Mouse (Mus musculus) megakaryocyte-erythroid progenitor cell, adult 5-6 weeks (primary cell): Measurements from ENCODE around the gene Art4. TPM values are rescaled to one million over a fixed set of nuclear protein-coding genes. Genes with fewer than 3 reads are reported as not detected.

Source experiments
- ATAC-seq: replicated peaks from 2 replicates; pipeline ENCODE4 v1.8.0; 2016; ENCODE audit warnings: mild to moderate bottlenecking, inconsistent platforms; ENCODE audit not compliant: severe bottlenecking, poor library complexity, low FRiP score, low TSS enrichment
- total RNA-seq, 2 experiments: library from RNA; stranded (forward) in 1 of 2; stranded (reverse) in 1 of 2; fragments of 200-1000, 215-1000 nt in 1 of 2; fragments of >200 nt in 1 of 2; fragmentation: Nextera tagmentation in 1 of 2; gene quantifications; 2 replicates each; pipeline ENCODE4 v1.2.3; 2014 to 2017

The Art4 gene
- total RNA-seq, 2 experiments from 2014 or later: 10.7 to 26.4 TPM

GRCm38 (mm10) chr6:136875670-136876069 lies 18.1 kb upstream of the Art4 start, which contains the start of gene Mgp:
Mgp (minus strand) TSS chr6:136875823.
- ATAC-seq: 0 out of 2 replicates have a peak, but pooled peaks have one; percentile 18

GRCm38 (mm10) chr6:136874599-136874998 lies 17.1 kb upstream of the Art4 start:
- no peak; the same call in 1 of the 2 replicates for ATAC-seq

DNA sequence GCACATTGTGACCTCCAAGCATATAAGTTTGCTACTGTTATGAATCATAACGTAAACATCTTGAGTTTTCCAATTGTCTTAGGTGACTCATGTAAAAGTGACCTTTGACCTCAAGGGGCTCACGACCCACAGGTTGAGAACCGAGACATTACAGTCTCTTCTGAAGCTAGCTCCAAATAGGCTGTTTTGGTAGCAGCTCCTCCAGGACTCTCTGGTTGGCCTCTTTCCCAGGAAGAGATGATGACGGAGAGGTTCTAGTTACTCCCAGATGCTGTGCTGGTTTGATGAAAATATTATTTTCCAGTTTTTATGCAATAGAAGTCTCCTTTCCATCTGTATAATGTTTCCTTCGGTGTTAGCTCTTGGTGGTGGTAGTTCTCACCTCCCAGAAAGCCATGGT lies 11.4 kb upstream of the Art4 start:
- ATAC-seq: no peak

DNA sequence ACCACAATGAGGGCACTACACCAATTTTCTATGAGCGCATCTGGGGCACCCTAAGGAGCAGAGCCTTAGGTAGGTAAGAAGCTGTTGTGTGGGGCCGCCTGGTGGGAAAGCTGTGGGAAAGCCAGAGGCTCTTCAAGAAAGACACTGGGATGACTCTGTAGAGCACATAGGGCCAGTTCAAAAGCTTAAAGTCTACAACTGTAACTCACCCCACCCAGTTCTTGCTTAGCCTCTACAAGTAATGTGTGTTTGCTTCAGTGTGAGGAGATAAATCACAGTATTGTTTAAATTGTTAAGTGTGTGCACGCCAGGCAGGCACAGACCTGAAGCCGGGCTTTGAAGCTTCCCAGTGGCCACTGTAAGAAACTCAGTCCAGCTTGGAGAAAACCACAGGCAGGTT lies 8.6 kb upstream of the Art4 start:
- ATAC-seq: no peak

DNA sequence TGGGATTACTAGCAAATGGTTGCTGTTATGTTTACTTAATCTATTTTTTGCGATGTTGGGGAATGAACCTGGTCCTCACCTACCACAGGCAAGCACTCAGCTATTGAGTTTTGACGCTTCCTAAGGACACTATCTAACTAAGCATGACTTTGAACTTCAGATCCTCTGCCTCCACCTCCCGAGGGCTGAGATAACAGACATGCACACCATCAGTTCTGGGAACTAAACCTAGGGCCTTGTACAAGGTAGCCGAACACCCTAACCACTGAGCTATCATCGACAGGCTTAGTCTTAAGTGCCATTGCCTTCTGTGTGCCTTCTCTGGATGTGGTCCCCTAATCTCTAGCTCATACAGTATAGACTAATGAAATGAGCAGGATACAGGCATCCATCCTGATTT lies 7.8 kb upstream of the Art4 start:
- ATAC-seq: no peak

GRCm38 (mm10) chr6:136861020-136861419 lies 3.5 kb upstream of the Art4 start:
- ATAC-seq: 0 out of 2 replicates have a peak, but pooled peaks have one; percentile 11

GRCm38 (mm10) chr6:136858420-136858819 lies 887 bp upstream of the Art4 start:
- no peak for ATAC-seq

GRCm38 (mm10) chr6:136857873-136858260 lies 334 bp upstream of the Art4 start:
- peak; percentile 15 for ATAC-seq

- peak; percentile 29 for ATAC-seq
Observed at GRCm38 (mm10) chr6:136856071-136856636, 1.4 kb downstream of the Art4 start.

DNA sequence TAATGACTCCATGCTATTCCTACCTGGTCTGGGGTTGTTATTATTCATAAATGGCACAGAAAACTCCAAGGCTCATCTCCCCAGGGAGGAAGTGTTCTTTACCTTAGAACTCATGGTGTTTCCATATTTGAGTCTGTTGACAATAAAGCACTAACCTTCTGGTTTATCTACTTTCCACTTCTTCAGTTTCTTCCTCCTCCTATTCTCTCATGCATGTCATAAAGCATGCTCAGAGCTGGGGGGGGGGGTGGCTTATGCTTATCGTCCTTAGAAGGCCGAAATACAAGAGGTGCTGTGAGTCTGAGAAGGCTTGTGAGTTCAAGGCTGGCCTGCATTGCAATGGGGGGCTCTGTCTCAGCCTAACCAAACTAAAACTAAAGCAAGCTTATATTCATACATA lies 2.4 kb downstream of the Art4 start:
- no peak for ATAC-seq

- no peak for ATAC-seq
Observed at GRCm38 (mm10) chr6:136854361-136854781, 3.2 kb downstream of the Art4 start.

GRCm38 (mm10) chr6:136852762-136853161 lies 4.8 kb downstream of the Art4 start:
- ATAC-seq: no peak

GRCm38 (mm10) chr6:136852348-136852747 lies 5.2 kb downstream of the Art4 start:
- ATAC-seq: no peak

DNA sequence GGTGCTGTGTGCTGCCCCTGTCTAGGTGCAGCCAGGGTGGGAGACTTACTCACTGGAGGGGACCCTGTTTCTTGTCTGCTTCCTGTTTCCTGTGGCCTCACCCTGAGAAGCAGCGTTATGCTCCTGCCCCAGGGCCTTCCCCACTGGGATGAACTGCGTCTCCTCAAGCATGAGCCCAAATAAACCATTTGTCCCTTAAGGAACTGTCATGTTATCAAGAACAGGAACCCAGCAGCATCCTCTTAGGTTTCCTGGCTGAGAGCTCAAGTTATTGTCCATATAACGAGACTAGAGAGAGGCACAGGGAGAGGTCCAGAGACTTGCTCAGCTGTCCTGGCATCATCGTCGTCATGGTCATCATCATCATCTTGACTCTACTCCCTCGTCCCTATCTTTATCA lies 7.3 kb downstream of the Art4 start:
- ATAC-seq: no peak

- 0 out of 2 replicates have a peak, but pooled peaks have one; percentile 20 for ATAC-seq
Observed at GRCm38 (mm10) chr6:136848971-136849370, 8.6 kb downstream of the Art4 start.

GRCm38 (mm10) chr6:136848399-136848798 lies 9.1 kb downstream of the Art4 start:
- ATAC-seq: peak; percentile 83

DNA sequence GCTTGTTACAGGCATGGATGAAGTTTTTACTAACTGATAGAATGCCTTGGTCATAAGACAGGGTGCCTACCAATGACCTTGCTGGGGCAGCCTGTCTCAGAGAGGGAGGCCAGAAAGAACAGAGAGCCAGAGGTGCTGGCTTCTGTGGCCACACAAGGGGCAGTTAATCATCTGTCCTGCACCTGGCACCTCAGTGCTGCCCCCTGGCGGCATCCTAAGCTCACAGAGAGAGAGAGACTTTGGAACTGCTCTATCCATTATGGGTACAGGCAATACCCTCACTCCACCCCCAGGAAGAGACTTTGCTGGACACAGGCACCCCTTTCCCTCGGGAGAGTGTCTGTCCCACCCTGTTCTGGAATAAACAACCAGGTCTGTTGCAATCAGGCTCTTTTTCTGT lies 9.7 kb downstream of the Art4 start:
- peak; percentile 57 for ATAC-seq

- ATAC-seq: no peak
Observed at GRCm38 (mm10) chr6:136847267-136847666, 10.3 kb downstream of the Art4 start.

GRCm38 (mm10) chr6:136845706-136846480 lies 11.6 kb downstream of the Art4 start:
- no peak for ATAC-seq

GRCm38 (mm10) chr6:136844903-136845302 lies 12.6 kb downstream of the Art4 start:
- no peak for ATAC-seq

DNA sequence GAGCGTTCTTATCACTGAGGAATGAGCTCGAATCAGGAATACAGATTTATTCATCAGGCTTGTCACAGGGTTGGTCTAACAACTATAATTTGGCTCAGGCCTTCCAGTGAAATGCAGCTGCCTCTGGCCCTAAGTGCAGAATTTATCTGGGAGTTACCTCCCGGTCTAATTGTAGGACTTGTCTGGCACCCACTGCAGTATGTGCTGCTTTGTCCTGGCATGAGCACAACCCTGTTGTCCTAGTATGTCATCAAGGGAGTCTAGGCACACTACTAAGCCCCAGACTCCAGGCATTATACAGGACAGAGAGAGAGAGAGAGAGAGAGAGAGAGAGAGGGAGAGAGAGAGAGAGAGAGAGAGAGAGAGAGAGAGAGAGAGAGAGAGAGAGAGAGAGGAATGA lies 20.2 kb downstream of the Art4 start:
- no peak for ATAC-seq
